Mouse (Mus musculus) heart, embryonic 10.5 days (tissue): ENCODE data around the gene Kif1c. TPM values are rescaled to one million over a fixed set of nuclear protein-coding genes. Genes with fewer than 3 reads are reported as not detected.
A peak's percentile ranks its signal among the peaks of the same experiment; 100 is the strongest.

Experiments
- DNase-seq: peaks from one replicate; pipeline ENCODE4 v3.0.0-alpha.2; 2017; ENCODE audit warnings: low spot score
- H3K27ac ChIP-seq: fragments of 300-500 bp; sonication (generic); 2 replicates; pipeline ENCODE4 v1.5.1; 2016; ENCODE audit warnings: mild to moderate bottlenecking
- H3K27me3 ChIP-seq: fragments of 300-500 bp; sonication (generic); 2 replicates; pipeline ENCODE4 v1.6.1; 2016; ENCODE audit warnings: mild to moderate bottlenecking; ENCODE audit not compliant: poor library complexity, insufficient read depth, severe bottlenecking
- H3K36me3 ChIP-seq: fragments of 300-500 bp; sonication (generic); 2 replicates; pipeline ENCODE4 v1.6.1; 2016; ENCODE audit warnings: mild to moderate bottlenecking, moderate library complexity
- H3K4me1 ChIP-seq: fragments of 300-500 bp; sonication (generic); 2 replicates; pipeline ENCODE4 v1.6.1; 2016; ENCODE audit warnings: mild to moderate bottlenecking
- H3K4me3 ChIP-seq: fragments of 300-500 bp; sonication (generic); 2 replicates; pipeline ENCODE4 v1.5.1; 2016; ENCODE audit warnings: mild to moderate bottlenecking, moderate library complexity
- H3K9me3 ChIP-seq: fragments of 300-500 bp; sonication (generic); 2 replicates; pipeline ENCODE4 v1.6.1; 2016; ENCODE audit warnings: mild to moderate bottlenecking, moderate library complexity
- WGBS: fragments of 180-500 bp; shearing (Covaris S2); methylation state at CpG from one replicate; pipeline ENCODE4 v1.1.7; 2016; 5-methylcytosine and 5-hydroxymethylcytosine counted together
- polyA plus RNA-seq: library from polyadenylated mRNA; unstranded; fragments of >200 nt; fragmentation: Nextera tagmentation; extraction: Ambion mirVana; gene quantifications from 2 replicates; pipeline ENCODE4 v1.2.1, GENCODE M21; 2016

Kif1c gene
- polyA plus RNA-seq, 1 experiment from 2014 or later, result 2.1 TPM

DNA sequence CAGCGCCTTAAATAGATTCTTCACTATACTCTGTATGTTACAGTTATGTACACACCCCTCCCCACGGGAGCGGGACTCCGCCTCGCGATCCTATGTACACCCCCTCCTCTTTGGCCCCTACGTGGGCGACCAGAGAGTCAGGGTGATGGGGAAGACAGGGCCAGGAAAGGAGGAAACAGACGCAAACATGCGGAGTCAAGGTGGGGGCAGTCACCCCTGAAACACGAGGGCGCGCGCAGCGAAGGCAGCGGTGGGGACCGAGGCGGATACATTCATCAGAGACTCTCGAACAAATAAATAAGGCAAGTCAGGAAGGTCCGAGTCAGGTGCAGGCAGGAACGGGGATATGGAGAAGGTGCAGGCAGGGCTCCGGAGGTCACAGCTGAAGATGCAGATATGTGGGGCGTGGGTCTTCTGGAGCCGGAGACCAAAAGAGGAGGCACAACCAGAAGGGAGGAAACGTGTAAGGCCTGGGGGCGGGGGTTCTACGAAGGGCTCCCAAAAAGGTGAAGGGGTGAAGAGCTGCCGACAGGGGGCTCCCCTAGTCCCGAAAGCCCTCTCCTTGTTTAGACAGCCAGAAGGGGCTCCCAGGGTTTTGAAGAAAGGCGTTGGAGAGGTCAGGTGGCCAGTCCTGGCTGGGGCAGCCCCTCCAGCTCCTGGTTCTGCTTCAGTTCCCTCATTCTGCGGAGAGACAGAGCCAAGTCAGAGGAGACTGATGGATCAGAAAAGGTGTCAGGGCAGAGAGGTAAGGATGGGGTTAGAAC lies 30.6 kb upstream of the Kif1c start:
- peaks cover 45% of the 10 kb centered on the region for H3K36me3 ChIP-seq
- peaks cover 41% of the 10 kb centered on the region for H3K4me1 ChIP-seq
- no peaks in the 10 kb centered on the region for H3K9me3 ChIP-seq
- DNase-seq, result peak; percentile 94
- WGBS, result under 1% methylated on average over 31 of the region's 31 CpGs
- peak overlapping the region; percentile 77 for H3K4me3 ChIP-seq
- peak overlapping the region; percentile 96 for H3K27ac ChIP-seq
- no peaks in the 10 kb centered on the region for H3K27me3 ChIP-seq

- Histone ChIP-seq H3K4me3 (peak overlapping the region; percentile 77), H3K27me3 (no peaks in the 10 kb centered on the region), H3K4me1 (peaks cover 41% of the 10 kb centered on the region), H3K27ac (peak overlapping the region; percentile 96), H3K36me3 (peaks cover 44% of the 10 kb centered on the region), H3K9me3 (no peaks in the 10 kb centered on the region)
- WGBS, result 51% methylated on average over 14 of the region's 14 CpGs
- no peak for DNase-seq
Measured at GRCm38 (mm10) chr11:70670483-70670882, 29.9 kb upstream of the Kif1c start.

DNA sequence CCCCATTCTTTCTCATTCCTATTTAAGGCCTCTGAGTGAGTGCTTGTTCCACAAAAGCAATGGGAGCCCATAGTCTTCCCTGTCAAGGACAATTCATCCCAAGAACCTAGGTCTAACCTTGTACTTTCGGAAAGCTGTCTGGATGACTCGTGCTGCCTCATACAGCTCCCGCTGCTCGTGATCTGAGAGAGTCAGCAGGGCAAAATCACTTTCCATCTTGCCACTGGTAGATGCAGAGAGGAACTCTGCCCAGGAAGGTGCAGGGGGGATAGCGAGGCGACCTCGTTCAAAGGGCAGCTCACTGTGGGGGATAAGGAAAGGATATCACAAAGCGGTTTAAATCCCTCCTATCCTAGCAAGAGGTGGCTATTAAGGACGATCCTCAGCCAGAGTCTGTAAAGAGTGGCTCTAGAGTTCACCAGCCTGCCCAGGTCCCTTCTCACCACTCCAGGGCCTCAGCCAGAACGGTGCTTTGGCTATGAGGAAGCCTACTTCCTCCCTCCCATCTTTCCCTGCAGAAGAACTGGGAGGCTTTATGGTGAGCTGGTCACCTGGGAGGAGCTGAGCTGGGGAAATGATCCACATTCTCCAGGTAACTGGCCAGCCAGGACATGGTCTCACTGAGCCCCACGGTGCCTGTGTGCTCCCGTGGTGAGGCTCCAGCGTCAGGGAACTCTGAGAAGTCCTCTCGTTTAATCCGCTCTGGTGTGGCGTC lies 28.9 kb upstream of the Kif1c start:
- 81% methylated on average over 16 of the region's 16 CpGs for WGBS
- H3K36me3 ChIP-seq, result peaks cover 47% of the 10 kb centered on the region
- no peak for DNase-seq
- H3K4me3 ChIP-seq, result 0 out of 2 replicates have a peak overlapping the region, but pooled peaks have one; percentile 77
- H3K27ac ChIP-seq, result peak overlapping the region; percentile 96; the same call in 1 of the 2 replicates
- no peaks in the 10 kb centered on the region for H3K27me3 ChIP-seq
- H3K4me1 ChIP-seq, result peaks cover 41% of the 10 kb centered on the region
- no peaks in the 10 kb centered on the region for H3K9me3 ChIP-seq

GRCm38 (mm10) chr11:70674014-70674413 lies 26.3 kb upstream of the Kif1c start:
- peaks cover 33% of the 10 kb centered on the region for H3K4me1 ChIP-seq
- no peak overlapping the region for H3K4me3 ChIP-seq
- H3K27ac ChIP-seq, result no peak overlapping the region
- WGBS, result 84% methylated on average over 6 of the region's 6 CpGs
- no peak for DNase-seq
- no peaks in the 10 kb centered on the region for H3K9me3 ChIP-seq
- peaks cover 50% of the 10 kb centered on the region for H3K36me3 ChIP-seq
- H3K27me3 ChIP-seq, result no peaks in the 10 kb centered on the region

GRCm38 (mm10) chr11:70674501-70674900 lies 25.8 kb upstream of the Kif1c start:
- Histone ChIP-seq H3K36me3 (peaks cover 54% of the 10 kb centered on the region), H3K9me3 (no peaks in the 10 kb centered on the region), H3K27ac (no peak overlapping the region), H3K4me3 (no peak overlapping the region), H3K4me1 (peaks cover 33% of the 10 kb centered on the region), H3K27me3 (no peaks in the 10 kb centered on the region)
- DNase-seq, result no peak
- 60% methylated on average over 11 of the region's 11 CpGs for WGBS

- peaks cover 27% of the 10 kb centered on the region for H3K4me1 ChIP-seq
- DNase-seq, result no peak
- H3K9me3 ChIP-seq, result no peaks in the 10 kb centered on the region
- no peak overlapping the region for H3K27ac ChIP-seq
- 0 out of 2 replicates have a peak, but pooled peaks cover 3% of the 10 kb centered on the region for H3K27me3 ChIP-seq
- H3K36me3 ChIP-seq, result peaks cover 71% of the 10 kb centered on the region
- WGBS, result 83% methylated on average over 9 of the region's 9 CpGs
- no peak overlapping the region for H3K4me3 ChIP-seq
Measured at GRCm38 (mm10) chr11:70678092-70678491, 22.3 kb upstream of the Kif1c start.

DNA sequence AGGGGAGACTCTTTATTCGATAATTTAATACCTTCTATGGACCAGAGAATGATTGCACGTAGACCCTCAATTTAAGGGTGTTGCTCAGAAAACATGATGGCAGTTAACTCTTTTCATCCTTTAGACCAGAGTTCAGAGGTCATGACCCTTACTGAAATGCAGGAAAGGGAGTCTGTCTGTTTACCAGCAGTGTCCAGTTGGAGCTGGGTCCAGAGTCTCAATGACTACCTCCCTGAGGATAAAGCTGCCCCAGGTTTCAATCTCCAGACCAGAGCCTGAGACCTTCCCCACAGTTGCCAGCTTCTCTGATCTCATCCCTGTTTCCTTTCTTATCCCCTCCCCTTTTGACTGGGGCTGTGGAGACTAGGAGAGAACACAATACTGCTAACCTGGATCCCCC lies 21.8 kb upstream of the Kif1c start:
- DNase-seq, result no peak
- Histone ChIP-seq H3K27me3 (0 out of 2 replicates have a peak, but pooled peaks cover 3% of the 10 kb centered on the region), H3K4me1 (peaks cover 27% of the 10 kb centered on the region), H3K27ac (no peak overlapping the region), H3K36me3 (peaks cover 75% of the 10 kb centered on the region), H3K9me3 (no peaks in the 10 kb centered on the region), H3K4me3 (no peak overlapping the region)
- 81% methylated on average over 2 of the region's 2 CpGs for WGBS

- peaks cover 75% of the 10 kb centered on the region for H3K36me3 ChIP-seq
Measured at GRCm38 (mm10) chr11:70679361-70679760, 21.0 kb upstream of the Kif1c start.

GRCm38 (mm10) chr11:70679894-70680293 lies 20.5 kb upstream of the Kif1c start:
- Histone ChIP-seq H3K4me1 (peaks cover 24% of the 10 kb centered on the region), H3K27ac (no peak overlapping the region), H3K36me3 (peaks cover 76% of the 10 kb centered on the region), H3K27me3 (0 out of 2 replicates have a peak, but pooled peaks cover 3% of the 10 kb centered on the region), H3K4me3 (no peak overlapping the region), H3K9me3 (no peaks in the 10 kb centered on the region)
- WGBS, result 91% methylated on average over 8 of the region's 8 CpGs
- DNase-seq, result no peak

More at GRCm38 (mm10) chr11:70679361-70679760, 21.0 kb upstream of the Kif1c start:
- H3K4me1 ChIP-seq, result peaks cover 25% of the 10 kb centered on the region
- WGBS, result 92% methylated on average over 8 of the region's 8 CpGs
- H3K9me3 ChIP-seq, result no peaks in the 10 kb centered on the region
- H3K4me3 ChIP-seq, result no peak overlapping the region
- H3K27me3 ChIP-seq, result 0 out of 2 replicates have a peak, but pooled peaks cover 3% of the 10 kb centered on the region
- no peak overlapping the region for H3K27ac ChIP-seq
- DNase-seq, result no peak

DNA sequence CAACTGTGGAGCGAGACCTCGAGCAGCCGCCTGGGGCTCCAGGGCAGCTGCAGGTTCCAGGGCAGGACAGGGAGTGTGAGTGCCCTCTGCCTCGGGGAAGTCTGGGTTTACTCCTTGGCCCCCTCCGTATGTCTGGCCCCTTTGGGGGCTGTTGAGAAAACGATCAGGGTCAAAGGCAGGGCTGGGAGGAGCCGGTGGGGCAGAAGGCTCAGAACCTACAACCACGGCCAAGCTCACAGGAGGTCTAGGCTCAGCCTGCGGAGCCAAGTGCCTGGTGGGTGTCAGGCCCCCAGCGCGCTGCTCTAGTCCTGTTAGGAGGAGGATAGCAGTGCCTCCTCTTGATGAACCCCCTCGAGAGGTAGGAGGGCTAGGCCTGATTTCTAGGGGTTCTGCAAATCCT lies 19.2 kb upstream of the Kif1c start:
- Histone ChIP-seq H3K9me3 (no peaks in the 10 kb centered on the region), H3K4me3 (no peak overlapping the region), H3K36me3 (peaks cover 76% of the 10 kb centered on the region), H3K27me3 (0 out of 2 replicates have a peak, but pooled peaks cover 3% of the 10 kb centered on the region), H3K4me1 (peaks cover 25% of the 10 kb centered on the region), H3K27ac (peak overlapping the region; percentile 69; the same call in 1 of the 2 replicates)
- DNase-seq, result no peak
- 55% methylated on average over 12 of the region's 12 CpGs for WGBS

DNA sequence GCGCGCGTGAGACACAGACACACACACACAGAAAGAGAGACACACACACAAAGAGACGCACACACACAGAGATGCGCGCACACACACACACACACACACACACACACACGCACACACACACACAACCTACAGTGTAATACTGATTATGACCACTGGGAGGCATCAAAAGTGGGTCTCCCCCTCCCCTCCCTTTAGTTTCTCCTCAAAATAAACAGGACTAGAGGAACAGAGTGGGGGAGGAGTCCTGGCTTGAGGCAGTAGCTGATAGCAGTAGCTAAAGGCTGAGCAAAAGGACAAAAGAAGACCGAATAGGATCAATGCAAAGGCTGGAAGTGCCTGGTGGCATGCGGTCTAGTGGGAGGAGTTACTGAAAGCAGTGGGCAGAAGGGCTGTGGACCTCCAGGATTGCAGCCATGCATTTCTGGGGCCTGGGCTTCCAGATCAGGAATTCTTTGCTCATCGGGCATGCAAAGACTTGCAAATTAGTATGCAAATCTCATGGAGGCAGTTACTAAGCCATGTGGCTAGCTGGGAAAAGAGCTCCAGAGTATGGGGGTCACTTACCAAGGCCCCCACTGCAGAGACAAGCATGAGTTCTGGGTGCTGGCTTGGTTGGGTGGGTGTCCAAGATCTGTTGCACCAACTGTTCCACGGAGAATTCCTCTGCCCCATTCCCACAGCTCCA lies 18.3 kb upstream of the Kif1c start:
- Histone ChIP-seq H3K27me3 (0 out of 2 replicates have a peak, but pooled peaks cover 3% of the 10 kb centered on the region), H3K4me1 (peaks cover 29% of the 10 kb centered on the region), H3K36me3 (peaks cover 71% of the 10 kb centered on the region), H3K27ac (peak overlapping the region; percentile 69), H3K4me3 (0 out of 2 replicates have a peak overlapping the region, but pooled peaks have one; percentile 3), H3K9me3 (no peaks in the 10 kb centered on the region)
- WGBS, result 14% methylated on average over 8 of the region's 11 CpGs
- DNase-seq, result no peak

- DNase-seq, result no peak
- peaks cover 42% of the 10 kb centered on the region for H3K4me1 ChIP-seq
- peaks cover 66% of the 10 kb centered on the region for H3K36me3 ChIP-seq
- no peak overlapping the region for H3K4me3 ChIP-seq
- no peak overlapping the region for H3K27ac ChIP-seq
- 0 out of 2 replicates have a peak, but pooled peaks cover 3% of the 10 kb centered on the region for H3K27me3 ChIP-seq
- WGBS, result 76% methylated on average over 5 of the region's 5 CpGs
- H3K9me3 ChIP-seq, result no peaks in the 10 kb centered on the region
Measured at GRCm38 (mm10) chr11:70683640-70684039, 16.7 kb upstream of the Kif1c start.
